Mouse (Mus musculus) stomach, embryonic 14.5 days (tissue): ENCODE measurements around the gene Olfr173. TPM values are rescaled to one million over a fixed set of nuclear protein-coding genes. Genes with fewer than 3 reads are reported as not detected.

Experiments used
- ATAC-seq: fragments of 200-750 bp; cut with Nextera tagmentation; 2 replicates; pipeline ENCODE4 v1.8.0; 2017; ENCODE audit warnings: low read depth, moderate TSS enrichment; ENCODE audit not compliant: insufficient number of reproducible peaks, insufficient read depth, low FRiP score
- H3K27ac ChIP-seq: fragments of 300-500 bp; sonication (generic); 2 replicates; pipeline ENCODE4 v1.5.1; 2014; ENCODE audit warnings: mild to moderate bottlenecking, low read length, moderate library complexity, mixed read lengths
- H3K27me3 ChIP-seq: fragments of 300-500 bp; sonication (generic); 2 replicates; pipeline ENCODE4 v1.6.1; 2014; ENCODE audit warnings: low read length, control low read depth, mixed read lengths; ENCODE audit not compliant: control insufficient read depth, insufficient read depth
- H3K36me3 ChIP-seq: fragments of 300-500 bp; sonication (generic); 2 replicates; pipeline ENCODE4 v1.6.1; 2014; ENCODE audit warnings: mild to moderate bottlenecking, control low read depth, low read length, moderate library complexity, mixed read lengths; ENCODE audit not compliant: control insufficient read depth, insufficient read depth
- H3K4me1 ChIP-seq: fragments of 300-500 bp; sonication (generic); 2 replicates; pipeline ENCODE4 v1.6.1; 2014; ENCODE audit warnings: low read length, control low read depth, mixed read lengths; ENCODE audit not compliant: control insufficient read depth, insufficient read depth
- H3K4me2 ChIP-seq: fragments of 300-500 bp; sonication (generic); replicated peaks from 2 replicates; pipeline ENCODE4 v1.6.1; 2014; ENCODE audit warnings: low read depth, low read length, control low read depth
- H3K4me3 ChIP-seq: fragments of 300-500 bp; sonication (generic); 2 replicates; pipeline ENCODE4 v1.5.1; 2014; ENCODE audit warnings: low read depth, low read length, control low read depth
- H3K9ac ChIP-seq: fragments of 300-500 bp; sonication (generic); replicated peaks from 2 replicates; pipeline ENCODE4 v1.6.1; 2014; ENCODE audit warnings: low read depth, mild to moderate bottlenecking, control low read depth, low read length, moderate library complexity, mixed read lengths
- H3K9me3 ChIP-seq: fragments of 300-500 bp; sonication (generic); 2 replicates; pipeline ENCODE4 v1.6.1; 2016; ENCODE audit warnings: low read depth, low read length, control low read depth; ENCODE audit not compliant: control insufficient read depth
- WGBS: fragments of 180-500 bp; shearing (Covaris S2); extraction: QIAGEN DNeasy Blood & Tissue Kit; methylation state at CpG from one replicate; pipeline ENCODE4 v1.1.7; 2014; 5-methylcytosine and 5-hydroxymethylcytosine counted together
- microRNA-seq: library from miRNA; unstranded; fragments of <30 nt; microRNA quantifications from one replicate; pipeline ENCODE4, GENCODE M21; 2016
- polyA plus RNA-seq: library from polyadenylated mRNA; unstranded; fragments of >200 nt; fragmentation: Nextera tagmentation; extraction: Ambion mirVana; gene quantifications from 2 replicates; pipeline ENCODE4 v1.2.1, GENCODE M21; 2014

The Olfr173 gene
- polyA plus RNA-seq: not detected in 2 replicates

- Histone ChIP-seq H3K9ac (no peak within 1 kb of the TSS), H3K27me3 (no peaks in the 10 kb centered on the region), H3K9me3 (no peaks in the 10 kb centered on the region), H3K4me3 (no peak within 1 kb of the TSS), H3K4me1 (no peaks in the 10 kb centered on the region), H3K36me3 (no peaks in the 10 kb centered on the region), H3K4me2 (no peak within 1 kb of the TSS), H3K27ac (no peak within 1 kb of the TSS)
- no peak for ATAC-seq
- 74% methylated on average over 2 of the region's 2 CpGs for WGBS
Observed at GRCm38 (mm10) chr16:58800168-58800567, at the start of gene Olfr173. Olfr173 (minus strand) TSS chr16:58800268.

- H3K36me3 ChIP-seq: no peaks in the 10 kb centered on the region
- no peaks in the 10 kb centered on the region for H3K9me3 ChIP-seq
- no peak within 1 kb of the TSS for H3K27ac ChIP-seq
- H3K9ac ChIP-seq: no peak within 1 kb of the TSS
- no peaks in the 10 kb centered on the region for H3K27me3 ChIP-seq
- no peak within 1 kb of the TSS for H3K4me2 ChIP-seq
- ATAC-seq: no peak
- 72% methylated on average over 1 of the region's 1 CpGs for WGBS
- no peaks in the 10 kb centered on the region for H3K4me1 ChIP-seq
- no peak within 1 kb of the TSS for H3K4me3 ChIP-seq
Observed at GRCm38 (mm10) chr16:58826732-58827319, 26.8 kb upstream of the Olfr173 start, which contains the start of gene Olfr175-ps1. Olfr175-ps1 (minus strand) TSS chr16:58826782.

GRCm38 (mm10) chr16:58763076-58763475 lies 37.0 kb downstream of the Olfr173 start, which contains the start of gene Olfr172:
Olfr172 (minus strand) TSS chr16:58763176.
- Histone ChIP-seq H3K9me3 (no peaks in the 10 kb centered on the region), H3K36me3 (no peaks in the 10 kb centered on the region), H3K4me3 (no peak within 1 kb of the TSS), H3K4me2 (no peak within 1 kb of the TSS), H3K4me1 (no peaks in the 10 kb centered on the region), H3K9ac (no peak within 1 kb of the TSS), H3K27me3 (no peaks in the 10 kb centered on the region), H3K27ac (no peak within 1 kb of the TSS)
- 90% methylated on average over 1 of the region's 1 CpGs for WGBS
- no peak for ATAC-seq

- Histone ChIP-seq H3K4me1 (no peaks in the 10 kb centered on the region), H3K27me3 (no peaks in the 10 kb centered on the region), H3K27ac (no peak overlapping the region), H3K4me2 (no peak overlapping the region), H3K36me3 (no peaks in the 10 kb centered on the region), H3K4me3 (no peak overlapping the region), H3K9ac (no peak overlapping the region), H3K9me3 (no peaks in the 10 kb centered on the region)
- no peak for ATAC-seq
Observed at GRCm38 (mm10) chr16:58756191-58756590, 43.9 kb downstream of the Olfr173 start.

- Histone ChIP-seq H3K4me2 (no peak overlapping the region), H3K4me3 (no peak overlapping the region), H3K27me3 (no peaks in the 10 kb centered on the region), H3K9me3 (no peaks in the 10 kb centered on the region), H3K4me1 (no peaks in the 10 kb centered on the region), H3K27ac (no peak overlapping the region), H3K36me3 (no peaks in the 10 kb centered on the region), H3K9ac (no peak overlapping the region)
- 19% methylated on average over 1 of the region's 1 CpGs for WGBS
- peak; percentile 53; the same call in 1 of the 2 replicates for ATAC-seq
Observed at GRCm38 (mm10) chr16:58751314-58751713, 48.8 kb downstream of the Olfr173 start.

- H3K4me1 ChIP-seq: no peaks in the 10 kb centered on the region
- no peaks in the 10 kb centered on the region for H3K36me3 ChIP-seq
- H3K9me3 ChIP-seq: no peaks in the 10 kb centered on the region
- H3K9ac ChIP-seq: no peak overlapping the region
- no peaks in the 10 kb centered on the region for H3K27me3 ChIP-seq
- H3K4me3 ChIP-seq: no peak overlapping the region
- H3K27ac ChIP-seq: no peak overlapping the region
- 70% methylated on average over 4 of the region's 4 CpGs for WGBS
- ATAC-seq: no peak
- H3K4me2 ChIP-seq: no peak overlapping the region
Observed at GRCm38 (mm10) chr16:58746715-58747114, 53.4 kb downstream of the Olfr173 start.

Small RNA genes within 50 kb of the gene (microRNA-seq; reads per million reads assigned to microRNA genes)
- gene Gm27564: not detected

Other genes with a start within 250 kb of the Olfr173 start
- not detected in 2 replicates for gene Gm813, start 183.3 kb downstream of the Olfr173 start, polyA plus RNA-seq
- not detected in 2 replicates for gene E330017A01Rik, start 161.5 kb downstream of the Olfr173 start, polyA plus RNA-seq
- 24.4 and 28.1 TPM in 2 replicates for gene Cpox, start 130.0 kb downstream of the Olfr173 start, polyA plus RNA-seq
- 0.17 TPM in 1 of 2 replicates, not detected in the other for gene Gpr15, start 81.2 kb downstream of the Olfr173 start, polyA plus RNA-seq
- gene Cldnd1, start 72.4 kb downstream of the Olfr173 start, polyA plus RNA-seq: 128 and 131 TPM in 2 replicates
- not detected in 2 replicates for gene Olfr172, start 37.1 kb downstream of the Olfr173 start, polyA plus RNA-seq
- not detected in 2 replicates for gene Olfr175-ps1, start 26.5 kb upstream of the Olfr173 start, polyA plus RNA-seq
- gene Olfr177, start 74.5 kb upstream of the Olfr173 start, polyA plus RNA-seq: not detected in 2 replicates
- not detected in 2 replicates for gene Olfr178, start 91.8 kb upstream of the Olfr173 start, polyA plus RNA-seq
- not detected in 2 replicates for gene Olfr181, start 128.5 kb upstream of the Olfr173 start, polyA plus RNA-seq
- not detected in 2 replicates for gene Olfr180, start 129.1 kb upstream of the Olfr173 start, polyA plus RNA-seq
- gene Olfr183, start 195.1 kb upstream of the Olfr173 start, polyA plus RNA-seq: not detected in 2 replicates
- gene Olfr186, start 230.0 kb upstream of the Olfr173 start, polyA plus RNA-seq: 0.17 TPM in 1 of 2 replicates, not detected in the other
- gene Olfr187, start 239.5 kb upstream of the Olfr173 start, polyA plus RNA-seq: 0.43 and 0.53 TPM in 2 replicates